Mouse (Mus musculus) small intestine, adult 2 months (tissue): ENCODE results near the gene Unc5a.

ENCODE experiments used
- CTCF ChIP-seq: fragments of 200-500 bp; IDR thresholded peaks from 2 replicates; pipeline ENCODE4 v1.5.1; 2012; ENCODE audit warnings: low read depth, mild to moderate bottlenecking, control low read depth, inconsistent platforms, low read length, moderate library complexity, mixed read lengths; ENCODE audit not compliant: insufficient replicate concordance, insufficient read length; ENCODE audit errors: extremely low read depth
- POLR2A ChIP-seq: fragments of 200-500 bp; IDR thresholded peaks from 2 replicates; pipeline ENCODE4 v1.6.1; 2012; ENCODE audit warnings: low read depth, mild to moderate bottlenecking, control low read depth, inconsistent platforms, low read length, moderate library complexity

DNA sequence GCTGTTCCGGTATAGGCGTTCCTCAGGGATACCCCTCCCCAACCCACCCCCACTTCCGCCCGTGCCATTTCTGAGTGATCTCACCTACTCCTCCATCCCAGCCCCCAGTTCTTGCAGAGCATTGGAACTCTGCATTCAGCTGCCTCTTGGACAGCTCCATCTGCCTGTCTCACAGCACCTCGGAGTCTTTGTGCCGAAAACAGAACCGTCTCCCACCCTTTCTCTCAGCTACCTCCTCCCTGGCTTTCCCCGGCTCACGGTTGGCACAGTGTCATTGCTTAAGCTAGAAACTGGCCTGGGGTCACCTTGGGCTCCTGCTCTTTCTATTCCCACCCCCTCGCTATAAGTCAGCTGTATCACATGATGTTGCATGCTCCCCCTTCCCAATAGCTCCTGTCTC, 51.2 kb downstream of the Unc5a start:
- no peak for TF ChIP-seq CTCF
- no peak for TF ChIP-seq POLR2A
